ENCODE assay signal across 19 mouse cellular contexts in genomic region chr4:7984814-7985213, GRCm38 (mm10).
"Had no signal": no experiment of that assay in that cellular context is flagged by ENCODE, and none has a peak within 500 bp of the region (broad histone marks: within the 10 kb centered on the region; RNA-seq: fewer than 3 reads in every experiment).

No protein-coding gene starts in this region.

- H3K36me3 ChIP-seq: liver, embryonic 13.5 days; liver, embryonic 15.5 days; lung, embryonic 15.5 days; neural tube, embryonic 12.5 days; stomach, embryonic 15.5 days had no signal

- H3K4me3 ChIP-seq: liver, embryonic 13.5 days; liver, embryonic 15.5 days; lung, embryonic 15.5 days; megakaryocyte, embryonic 14.5 days; neural tube, embryonic 12.5 days; stomach, embryonic 15.5 days had no signal

- ATAC-seq: liver, postnatal 0 days; lung, postnatal 0 days had no signal

- H3K9me3 ChIP-seq: liver, embryonic 13.5 days; liver, embryonic 15.5 days; lung, embryonic 15.5 days; megakaryocyte, embryonic 14.5 days; neural tube, embryonic 12.5 days; stomach, embryonic 15.5 days had no signal

- DNase-seq: liver; liver, embryonic 13.5 days; liver, postnatal 0 days; lung, adult 2 months; lung, postnatal 14 days; lung, postnatal 36 days; right cerebral cortex, postnatal 14 days; thymus, adult 2 months; thymus, postnatal 25 days; thymus, postnatal 4 days had no signal

- H3K27me3 ChIP-seq: liver, embryonic 13.5 days; liver, embryonic 15.5 days; lung, embryonic 15.5 days; megakaryocyte, embryonic 14.5 days; neural tube, embryonic 12.5 days; stomach, embryonic 15.5 days had no signal

- H3K27ac ChIP-seq: liver, embryonic 13.5 days; liver, embryonic 15.5 days; lung, embryonic 15.5 days; macrophage; neural tube, embryonic 12.5 days; stomach, embryonic 15.5 days; stomach, postnatal 0 days had no signal

- H3K9ac ChIP-seq: liver, embryonic 13.5 days; liver, embryonic 15.5 days; liver, postnatal 0 days; lung, embryonic 15.5 days; neural tube, embryonic 12.5 days; stomach, embryonic 15.5 days had no signal

- H3K4me1 ChIP-seq: liver, embryonic 13.5 days; liver, embryonic 15.5 days; lung, embryonic 15.5 days; neural tube, embryonic 12.5 days; stomach, embryonic 15.5 days had no signal

- H3K4me2 ChIP-seq: liver, embryonic 11.5 days; liver, embryonic 13.5 days; liver, embryonic 15.5 days; lung, embryonic 15.5 days; neural tube, embryonic 12.5 days; stomach, embryonic 15.5 days had no signal
